Mouse (Mus musculus) kidney, adult 11 months (tissue): ENCODE measurements at regions not wholly inside any gene's neighbourhood (a gene's known extent, or its start where the extent isn't known, plus 50 kb on each side); places are given as distances from the start of the nearest gene placed in this dataset.

ENCODE experiments used
- DNase-seq: peaks from one replicate; pipeline ENCODE4 v3.0.0; 2022

DNA sequence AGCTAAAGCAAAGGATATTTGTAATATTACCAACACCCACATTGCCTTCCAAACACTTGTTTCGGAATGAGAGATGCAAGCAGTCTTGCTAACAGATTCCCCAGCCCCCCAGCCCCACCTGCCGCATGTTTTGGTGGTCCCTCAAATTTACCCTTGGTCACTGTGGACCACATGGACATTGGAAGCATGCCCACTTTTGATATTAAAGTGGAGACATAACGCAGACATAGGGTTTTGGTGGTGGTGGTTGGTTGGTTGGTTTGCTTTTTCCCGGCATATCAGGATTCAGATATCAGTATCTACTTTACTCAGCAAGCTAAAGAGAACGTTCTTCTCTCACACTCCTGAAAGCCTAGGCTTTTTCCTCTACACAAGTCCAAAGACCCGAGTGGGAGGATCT is 381.3 kb downstream of the Zfp536 start:
- DNase-seq = no peak

DNA sequence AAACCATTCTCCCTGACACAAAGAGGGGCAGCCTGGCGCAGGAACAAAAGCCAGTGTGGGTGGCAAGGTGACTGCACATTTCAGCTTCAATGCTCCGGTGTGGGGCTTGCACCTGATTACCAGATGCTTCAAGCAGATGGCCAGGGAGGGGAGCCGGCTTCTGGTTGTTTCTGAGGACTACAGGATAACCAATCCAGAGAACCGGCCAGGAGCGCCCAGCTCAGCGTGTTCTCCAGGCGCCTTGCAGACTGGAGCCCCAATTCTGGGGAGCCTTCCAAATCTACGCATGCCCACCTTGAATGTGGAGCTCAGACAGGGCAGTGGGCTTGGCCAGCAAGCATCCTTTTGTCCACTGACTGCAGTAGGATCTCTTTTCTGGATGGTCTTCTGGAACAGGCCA is 380.8 kb downstream of the Zfp536 start:
- DNase-seq = no peak

DNA sequence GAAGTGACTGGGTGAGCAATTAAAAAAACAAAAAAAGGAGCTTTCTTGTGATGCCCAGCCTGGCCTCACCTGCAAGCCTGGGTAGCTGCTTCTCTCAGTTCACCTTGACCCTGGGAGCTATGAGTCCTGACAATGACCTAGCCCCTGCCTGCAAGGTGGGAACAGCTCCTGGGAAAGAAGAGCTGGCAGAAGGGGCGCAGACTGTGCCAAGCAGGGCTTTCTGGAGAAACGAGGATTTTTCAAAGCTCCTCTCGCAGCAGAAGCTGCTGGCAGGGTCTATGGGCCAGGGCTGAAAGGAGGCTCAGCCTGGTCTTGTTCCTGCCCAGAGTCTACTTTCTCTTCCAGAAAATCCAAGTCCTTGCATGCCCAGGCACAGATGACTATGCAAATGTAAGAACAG is 380.4 kb downstream of the Zfp536 start:
- no peak for DNase-seq

DNA sequence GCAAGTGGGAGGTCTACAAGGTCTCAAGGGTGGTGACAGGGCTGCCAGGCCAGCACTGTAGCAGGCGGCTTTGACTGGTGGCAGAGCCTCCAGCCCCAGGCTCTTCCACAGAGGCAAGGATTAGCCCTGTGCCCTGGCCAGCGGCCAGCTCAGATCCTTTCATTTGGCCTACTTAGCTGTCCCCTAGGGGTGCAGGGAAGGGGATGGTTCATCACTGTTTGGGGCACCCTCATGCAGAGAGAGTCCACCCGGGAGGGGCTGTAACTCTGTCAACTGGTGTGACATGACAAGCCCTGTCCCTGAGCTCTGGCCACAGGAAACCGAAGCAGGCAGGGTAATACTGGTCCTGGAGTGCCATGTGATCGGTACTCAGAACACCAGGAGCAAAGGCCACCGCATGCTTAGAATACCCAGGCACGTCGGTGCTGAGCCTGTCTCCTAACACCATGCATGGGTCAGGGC is 378.4 kb downstream of the Zfp536 start:
- peak; percentile 3 for DNase-seq

DNA sequence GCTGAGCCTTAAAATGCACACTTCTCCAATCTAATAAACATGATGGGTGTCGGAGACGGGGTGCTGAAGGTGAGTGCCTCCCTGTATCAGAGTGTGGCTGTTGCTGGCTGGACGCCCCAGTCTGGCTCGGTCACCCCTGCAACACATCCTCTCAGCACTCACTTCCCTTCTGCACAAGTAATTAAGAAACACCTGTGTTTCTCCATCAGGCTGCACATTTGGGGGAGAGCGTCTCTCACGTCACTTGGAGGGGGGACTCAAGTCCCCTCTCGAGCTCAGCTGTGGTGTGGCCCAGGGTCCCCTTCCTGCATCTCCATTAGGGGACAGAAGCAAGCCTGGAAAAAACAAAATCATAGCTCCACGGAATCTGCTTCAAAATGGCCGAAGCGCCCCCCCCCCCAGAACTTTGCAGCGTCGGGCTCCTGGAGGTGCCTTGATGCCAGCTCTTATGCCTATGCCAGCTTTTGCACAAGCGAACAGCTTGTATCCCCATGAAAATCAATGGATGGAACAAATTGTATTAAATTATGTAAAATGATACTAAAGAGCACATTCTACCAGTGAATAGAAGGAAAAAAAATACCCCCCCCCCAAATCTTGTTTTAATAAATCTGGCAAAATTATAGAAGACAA is 377.4 kb downstream of the Zfp536 start:
- DNase-seq = no peak

DNA sequence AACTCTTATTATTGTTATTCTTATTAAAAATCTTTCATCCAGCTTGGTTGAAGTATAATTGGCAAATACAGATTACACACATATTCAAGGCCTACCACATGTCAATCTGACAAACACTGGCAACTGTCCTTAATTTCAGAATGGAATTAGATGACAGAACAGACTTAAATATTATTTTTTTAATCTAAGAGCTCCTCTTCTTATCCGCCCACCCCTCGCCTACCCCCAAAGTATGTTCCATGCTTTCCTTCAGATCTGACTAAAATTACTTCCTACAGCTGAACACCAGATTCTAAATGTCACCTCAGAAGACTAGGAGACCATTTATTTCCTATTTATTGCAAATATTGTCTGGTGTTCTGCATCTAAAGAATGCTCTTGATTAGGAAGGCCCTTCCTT is 370.0 kb downstream of the Zfp536 start:
- DNase-seq = no peak

GRCm38 (mm10) chr7:37413350-37413749 is 360.1 kb downstream of the Zfp536 start:
- no peak for DNase-seq

GRCm38 (mm10) chr7:37421704-37422103 is 351.7 kb downstream of the Zfp536 start:
- DNase-seq = no peak
